ENCODE assay signal across 8 mouse cellular contexts in genomic region chr13:81711546-81712371, GRCm38 (mm10). TPM values are rescaled to one million over a fixed set of nuclear protein-coding genes. Genes with fewer than 3 reads are reported as not detected.
DNase-seq lines count a peak whose midpoint lies in the region; ATAC-seq and TF ChIP-seq lines count a peak whose summit lies in the region.

No protein-coding gene starts in this region.

- DNase-seq in adrenal gland, postnatal 10 days, result peak; percentile 53
- no peak for DNase-seq in adrenal gland, adult 2 months
- no peak for DNase-seq in thymus, adult 2 months
- no peak for DNase-seq in thymus, postnatal 0 days (ENCODE audit: low spot score)

- peak overlapping the region; percentile 78 for H3K9ac ChIP-seq in intestine, embryonic 16.5 days (ENCODE audit: low read depth, low read length)
- H3K9ac ChIP-seq in liver, embryonic 15.5 days, result peak overlapping the region; percentile 70

- H3K36me3 ChIP-seq in thymus, adult 2 months (ENCODE audit: control insufficient read depth, insufficient read depth, low read length), result no peaks in the 10 kb centered on the region
- no peaks in the 10 kb centered on the region for H3K36me3 ChIP-seq in intestine, embryonic 16.5 days (ENCODE audit: control insufficient read depth, insufficient read depth, low read length)
- no peaks in the 10 kb centered on the region for H3K36me3 ChIP-seq in liver, embryonic 15.5 days (replicated peaks)
- H3K36me3 ChIP-seq in small intestine, adult 2 months (ENCODE audit: control insufficient read depth, insufficient read depth, low read length), result no peaks in the 10 kb centered on the region

- peak overlapping the region; percentile 79 for H3K4me3 ChIP-seq in thymus, adult 2 months (ENCODE audit: control insufficient read depth, insufficient read depth, low read length)
- H3K4me3 ChIP-seq in intestine, embryonic 16.5 days (ENCODE audit: low read length), result peak overlapping the region; percentile 84
- H3K4me3 ChIP-seq in liver, embryonic 15.5 days (replicated peaks), result peak overlapping the region; percentile 87
- peak overlapping the region; percentile 73 for H3K4me3 ChIP-seq in small intestine, adult 2 months (ENCODE audit: low read depth, low read length)

- 3% methylated on average over 42 of the region's 42 CpGs for WGBS in thymus, adult 2 months
- under 1% methylated on average over 42 of the region's 42 CpGs for WGBS in intestine, embryonic 16.5 days
- 2% methylated on average over 42 of the region's 42 CpGs for WGBS in liver, embryonic 15.5 days (ENCODE audit: insufficient replicate concordance)
- WGBS in small intestine, adult 2 months, result 3% methylated on average over 42 of the region's 42 CpGs

- peaks cover 10% of the 10 kb centered on the region for H3K4me1 ChIP-seq in thymus, adult 2 months (replicated peaks; ENCODE audit: control insufficient read depth, insufficient read depth, low read length)
- H3K4me1 ChIP-seq in intestine, embryonic 16.5 days (ENCODE audit: control insufficient read depth, insufficient read depth, low read length), result peaks cover 12% of the 10 kb centered on the region
- H3K4me1 ChIP-seq in liver, embryonic 15.5 days (replicated peaks), result peaks cover 43% of the 10 kb centered on the region
- H3K4me1 ChIP-seq in small intestine, adult 2 months (ENCODE audit: control insufficient read depth, insufficient read depth, insufficient read length, low read length), result peaks cover 5% of the 10 kb centered on the region; the same call in 1 of the 2 replicates

- TF ChIP-seq POLR2A in thymus, adult 2 months (IDR thresholded peaks at IDR 0.05; ENCODE audit: control insufficient read depth, extremely low read depth, insufficient read depth, low read length, poor library complexity), result no peak
- TF ChIP-seq POLR2A in small intestine, adult 2 months (IDR thresholded peaks at IDR 0.05; ENCODE audit: low read depth, low read length), result no peak

- no peaks in the 10 kb centered on the region for H3K9me3 ChIP-seq in intestine, embryonic 16.5 days (ENCODE audit: control insufficient read depth, low read length)
- H3K9me3 ChIP-seq in liver, embryonic 15.5 days (replicated peaks), result no peaks in the 10 kb centered on the region

- 0 out of 2 replicates have a peak overlapping the region, but pooled peaks have one; percentile 9 for H3K27ac ChIP-seq in thymus, adult 2 months (ENCODE audit: control insufficient read depth, insufficient read depth, low read length)
- H3K27ac ChIP-seq in intestine, embryonic 16.5 days (ENCODE audit: low read length), result peak overlapping the region; percentile 95
- peak overlapping the region; percentile 93 for H3K27ac ChIP-seq in liver, embryonic 15.5 days (replicated peaks)
- peak overlapping the region; percentile 4; the same call in 1 of the 2 replicates for H3K27ac ChIP-seq in small intestine, adult 2 months (ENCODE audit: insufficient read depth, low read depth, low read length)

- H3K27me3 ChIP-seq in thymus, adult 2 months (ENCODE audit: control insufficient read depth, insufficient read depth, low read length), result no peaks in the 10 kb centered on the region
- no peaks in the 10 kb centered on the region for H3K27me3 ChIP-seq in intestine, embryonic 16.5 days (replicated peaks; ENCODE audit: control insufficient read depth, insufficient read depth, low read length)
- H3K27me3 ChIP-seq in liver, embryonic 15.5 days, result no peaks in the 10 kb centered on the region
- no peaks in the 10 kb centered on the region for H3K27me3 ChIP-seq in small intestine, adult 2 months (ENCODE audit: control insufficient read depth, insufficient read depth, low read length)

- peak overlapping the region; percentile 94 for H3K4me2 ChIP-seq in intestine, embryonic 16.5 days (ENCODE audit: low read depth, low read length)
- peak overlapping the region; percentile 99 for H3K4me2 ChIP-seq in liver, embryonic 15.5 days

- peak; percentile 53 for ATAC-seq in frontal cortex, adult (ENCODE audit: low TSS enrichment)
- ATAC-seq in intestine, embryonic 16.5 days, result no peak; the same call in 1 of the 2 replicates
- ATAC-seq in liver, embryonic 15.5 days (ENCODE audit: insufficient read depth), result peak; percentile 26

- no peak for TF ChIP-seq CTCF in thymus, adult 2 months (IDR thresholded peaks at IDR 0.05; ENCODE audit: borderline replicate concordance, control insufficient read depth, extremely low read depth, insufficient read depth, low read length, poor library complexity)
- TF ChIP-seq CTCF in small intestine, adult 2 months (IDR thresholded peaks at IDR 0.05; ENCODE audit: extremely low read depth, insufficient read length, insufficient replicate concordance, low read depth, low read length), result no peak

RNA-seq across cellular contexts. Expression of gene Mblac2, which starts 0.6 kb away (rescaled TPM):
- 10 to 100 TPM in 1 of 2 experiments, 1 to 10 TPM in 1; 7.0 to 12.4 TPM for total RNA-seq in adrenal gland, postnatal 10 days (2021)
- 10 to 100 TPM; 10.6 to 12.4 TPM for total RNA-seq in adrenal gland, adult 2 months (2021)
- 5.6 and 5.7 TPM in 2 replicates for polyA plus RNA-seq in adrenal gland, adult 2 months (2012; rRNA removed)
- polyA plus RNA-seq in thymus, adult 2 months (2012; rRNA removed), result 3.8 and 4.2 TPM in 2 replicates
- polyA plus RNA-seq in thymus, postnatal 0 days (2015; fragmentation: Nextera tagmentation; extraction: Ambion mirVana), result 10.1 and 11.9 TPM in 2 replicates
- polyA plus RNA-seq in intestine, embryonic 16.5 days (2015; fragmentation: Nextera tagmentation; extraction: Ambion mirVana), result 8.8 and 8.9 TPM in 2 replicates
- 3.4 and 3.7 TPM in 2 replicates for polyA plus RNA-seq in liver, embryonic 15.5 days (2015; fragmentation: Nextera tagmentation; extraction: Ambion mirVana)
- 0.81 and 1.0 TPM in 2 replicates for polyA plus RNA-seq in small intestine, adult 2 months (2012; rRNA removed)

RNA-seq across cellular contexts. Expression of gene Polr3g, which starts 0.9 kb away (rescaled TPM):
- total RNA-seq in adrenal gland, postnatal 10 days (2021), result 1 to 10 TPM; 5.0 to 6.9 TPM
- 1 to 10 TPM; 4.5 to 6.6 TPM for total RNA-seq in adrenal gland, adult 2 months (2021)
- 1.4 TPM in 2 replicates for polyA plus RNA-seq in adrenal gland, adult 2 months (2012; rRNA removed)
- polyA plus RNA-seq in thymus, adult 2 months (2012; rRNA removed), result 6.3 and 6.7 TPM in 2 replicates
- 12.8 and 13.6 TPM in 2 replicates for polyA plus RNA-seq in thymus, postnatal 0 days (2015; fragmentation: Nextera tagmentation; extraction: Ambion mirVana)
- polyA plus RNA-seq in intestine, embryonic 16.5 days (2015; fragmentation: Nextera tagmentation; extraction: Ambion mirVana), result 11.9 and 15.2 TPM in 2 replicates
- polyA plus RNA-seq in liver, embryonic 15.5 days (2015; fragmentation: Nextera tagmentation; extraction: Ambion mirVana), result 7.8 and 10.0 TPM in 2 replicates
- polyA plus RNA-seq in small intestine, adult 2 months (2012; rRNA removed), result 0.91 and 4.2 TPM in 2 replicates

RNA-seq across cellular contexts. Expression of gene Lysmd3, which starts 54.3 kb away (rescaled TPM):
- 10 to 100 TPM; 22.7 to 28.3 TPM for total RNA-seq in adrenal gland, postnatal 10 days (2021)
- total RNA-seq in adrenal gland, adult 2 months (2021), result 10 to 100 TPM; 21.3 to 23.4 TPM
- 1.7 and 2.5 TPM in 2 replicates for polyA plus RNA-seq in adrenal gland, adult 2 months (2012; rRNA removed)
- polyA plus RNA-seq in thymus, adult 2 months (2012; rRNA removed), result 11.1 and 13.7 TPM in 2 replicates
- polyA plus RNA-seq in thymus, postnatal 0 days (2015; fragmentation: Nextera tagmentation; extraction: Ambion mirVana), result 18.9 and 20.9 TPM in 2 replicates
- polyA plus RNA-seq in intestine, embryonic 16.5 days (2015; fragmentation: Nextera tagmentation; extraction: Ambion mirVana), result 23.7 and 24.7 TPM in 2 replicates
- 16.0 and 18.6 TPM in 2 replicates for polyA plus RNA-seq in liver, embryonic 15.5 days (2015; fragmentation: Nextera tagmentation; extraction: Ambion mirVana)
- polyA plus RNA-seq in small intestine, adult 2 months (2012; rRNA removed), result 3.3 and 16.9 TPM in 2 replicates

Comparison
In these comparisons a context has a peak if more than half of its experiments do, and no peak if none do; other contexts are left out.
1. H3K27ac ChIP-seq: peak in every context shown above with its lines; median percentile 95 in intestine, embryonic 16.5 days; 93 in liver, embryonic 15.5 days; 9 in thymus, adult 2 months; 4 in small intestine, adult 2 months.